Mouse (Mus musculus): ENCODE results near the gene Hnf4a.

GRCm38 (mm10) chr2:163458539-163459265 is 47.9 kb upstream of the Hnf4a start:
- TF ChIP-seq POLR2A (IDR thresholded peaks at IDR 0.05; ENCODE audit: extremely low read depth, insufficient read depth, low read length) (no peak), CTCF (IDR thresholded peaks at IDR 0.05; ENCODE audit: extremely low read depth, insufficient read depth, low read length) (no peak)

All from cortical plate, adult 2 months (tissue).